Mouse (Mus musculus): Measurements from ENCODE around the gene Ablim1. TPM values are rescaled to one million over a fixed set of nuclear protein-coding genes. Genes with fewer than 3 reads are reported as not detected.

Gene Ablim1
- polyA plus RNA-seq, 1 experiment from 2014 or later = 6.1 TPM

- no peak overlapping the region for H3K4me2 ChIP-seq
- WGBS (ENCODE audit: insufficient replicate concordance) = 61% methylated on average over 9 of the region's 9 CpGs
- no peak overlapping the region for H3K4me3 ChIP-seq
- H3K4me1 ChIP-seq = peaks cover 13% of the 10 kb centered on the region; the same call in 1 of the 2 replicates
- H3K27me3 ChIP-seq (replicated peaks) = no peaks in the 10 kb centered on the region
- H3K27ac ChIP-seq = peak overlapping the region; percentile 70; the same call in 1 of the 2 replicates
- no peaks in the 10 kb centered on the region for H3K9me3 ChIP-seq (replicated peaks)
- H3K36me3 ChIP-seq = no peaks in the 10 kb centered on the region
- H3K9ac ChIP-seq = no peak overlapping the region
- ATAC-seq = no peak
These were observed 134.4 kb downstream of the Ablim1 start for GRCm38 (mm10) chr19:57180333-57180732.

DNA sequence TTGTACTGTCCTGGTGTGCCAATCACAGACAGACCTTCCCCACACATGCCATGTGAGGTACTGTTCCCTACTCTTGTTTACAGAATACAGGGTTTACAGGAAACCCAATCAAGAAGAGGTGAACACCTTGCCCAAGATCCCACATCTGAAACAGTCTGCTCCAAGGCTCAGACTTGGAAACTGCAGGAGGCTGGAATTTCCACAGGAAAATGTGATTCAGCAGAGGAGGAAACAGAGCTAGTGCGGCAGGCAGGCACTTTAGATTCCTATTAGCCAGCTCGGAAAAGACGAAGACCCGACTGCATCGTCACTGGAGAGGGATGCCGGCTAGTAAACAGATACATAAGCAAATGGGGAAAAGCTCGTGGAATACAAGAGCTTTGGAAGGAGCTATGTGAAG, 135.4 kb downstream of the Ablim1 start:
- no peak overlapping the region for H3K4me2 ChIP-seq
- H3K4me3 ChIP-seq = no peak overlapping the region
- H3K4me1 ChIP-seq = peaks cover 13% of the 10 kb centered on the region; the same call in 1 of the 2 replicates
- ATAC-seq = no peak
- no peak overlapping the region for H3K27ac ChIP-seq
- H3K9ac ChIP-seq = no peak overlapping the region
- WGBS (ENCODE audit: insufficient replicate concordance) = 70% methylated on average over 7 of the region's 7 CpGs
- H3K27me3 ChIP-seq (replicated peaks) = no peaks in the 10 kb centered on the region
- H3K9me3 ChIP-seq (replicated peaks) = no peaks in the 10 kb centered on the region
- H3K36me3 ChIP-seq = no peaks in the 10 kb centered on the region

- H3K4me1 ChIP-seq = peaks cover 13% of the 10 kb centered on the region; the same call in 1 of the 2 replicates
- no peak for ATAC-seq
These were observed 137.4 kb downstream of the Ablim1 start for GRCm38 (mm10) chr19:57177334-57177733.

GRCm38 (mm10) chr19:57175077-57175476, 139.6 kb downstream of the Ablim1 start:
- H3K4me3 ChIP-seq = no peak overlapping the region
- no peak overlapping the region for H3K9ac ChIP-seq
- no peaks in the 10 kb centered on the region for H3K36me3 ChIP-seq
- no peak overlapping the region for H3K27ac ChIP-seq
- H3K27me3 ChIP-seq (replicated peaks) = no peaks in the 10 kb centered on the region
- H3K4me1 ChIP-seq = peaks cover 3% of the 10 kb centered on the region; the same call in 1 of the 2 replicates
- no peak overlapping the region for H3K4me2 ChIP-seq
- H3K9me3 ChIP-seq (replicated peaks) = no peaks in the 10 kb centered on the region
- no peak for ATAC-seq

More at GRCm38 (mm10) chr19:57177334-57177733, 137.4 kb downstream of the Ablim1 start:
- 59% methylated on average over 6 of the region's 6 CpGs for WGBS (ENCODE audit: insufficient replicate concordance)
- Histone ChIP-seq H3K36me3 (no peaks in the 10 kb centered on the region), H3K27me3 (replicated peaks) (no peaks in the 10 kb centered on the region), H3K4me3 (no peak overlapping the region), H3K27ac (no peak overlapping the region), H3K4me2 (no peak overlapping the region), H3K9ac (no peak overlapping the region), H3K9me3 (replicated peaks) (no peaks in the 10 kb centered on the region)

GRCm38 (mm10) chr19:57174541-57174940, 140.2 kb downstream of the Ablim1 start:
- no peak for ATAC-seq
- WGBS (ENCODE audit: insufficient replicate concordance) = 65% methylated on average over 5 of the region's 5 CpGs
- Histone ChIP-seq H3K27me3 (replicated peaks) (no peaks in the 10 kb centered on the region), H3K36me3 (no peaks in the 10 kb centered on the region), H3K27ac (no peak overlapping the region), H3K9me3 (replicated peaks) (no peaks in the 10 kb centered on the region), H3K4me3 (no peak overlapping the region), H3K4me2 (no peak overlapping the region), H3K4me1 (no peaks in the 10 kb centered on the region), H3K9ac (no peak overlapping the region)

DNA sequence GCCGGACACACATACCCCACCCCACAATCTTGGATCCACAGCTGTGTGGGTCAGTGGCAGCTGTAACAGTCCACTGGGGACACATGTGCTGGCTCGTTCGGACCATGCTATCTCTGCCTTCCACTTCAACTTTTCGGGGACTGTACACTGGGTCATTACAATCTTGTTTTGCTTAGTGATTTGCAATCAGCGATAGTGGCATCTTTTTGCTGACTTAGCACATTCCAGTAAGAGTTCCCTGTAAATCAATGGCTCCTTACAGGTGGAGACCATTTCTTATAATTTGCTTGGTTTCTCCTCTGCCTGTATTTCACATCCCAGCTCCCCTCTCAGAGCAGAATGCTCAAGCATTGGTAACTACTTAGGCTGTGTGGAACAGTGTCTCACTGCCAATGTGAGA, 140.7 kb downstream of the Ablim1 start:
- Histone ChIP-seq H3K36me3 (no peaks in the 10 kb centered on the region), H3K9me3 (replicated peaks) (no peaks in the 10 kb centered on the region), H3K4me3 (no peak overlapping the region), H3K4me2 (no peak overlapping the region), H3K4me1 (no peaks in the 10 kb centered on the region), H3K27ac (no peak overlapping the region), H3K9ac (no peak overlapping the region), H3K27me3 (replicated peaks) (no peaks in the 10 kb centered on the region)
- 64% methylated on average over 5 of the region's 5 CpGs for WGBS (ENCODE audit: insufficient replicate concordance)
- ATAC-seq = no peak

DNA sequence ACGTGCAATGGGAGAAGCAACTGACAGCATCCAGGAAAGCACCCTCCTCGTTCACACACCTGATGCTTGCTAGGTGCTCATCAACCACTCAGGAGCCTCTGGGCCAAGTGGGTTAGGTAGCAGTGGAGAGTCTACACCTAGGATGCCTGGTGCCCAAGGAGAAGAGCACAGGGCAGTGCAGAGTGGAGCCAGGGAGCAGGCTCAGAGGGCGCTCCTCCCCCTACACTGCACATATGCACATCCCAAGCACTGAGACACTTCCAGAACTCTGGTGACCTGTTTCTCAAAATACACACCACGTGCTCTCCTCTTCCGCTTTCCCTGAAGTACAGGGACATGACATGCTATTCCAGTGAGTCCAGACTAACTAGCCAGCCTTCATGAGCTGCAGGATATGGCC, 142.4 kb downstream of the Ablim1 start:
- no peaks in the 10 kb centered on the region for H3K36me3 ChIP-seq
- no peak overlapping the region for H3K27ac ChIP-seq
- no peak overlapping the region for H3K4me2 ChIP-seq
- H3K9ac ChIP-seq = no peak overlapping the region
- H3K4me1 ChIP-seq = no peaks in the 10 kb centered on the region
- no peak overlapping the region for H3K4me3 ChIP-seq
- H3K9me3 ChIP-seq (replicated peaks) = no peaks in the 10 kb centered on the region
- WGBS (ENCODE audit: insufficient replicate concordance) = 64% methylated on average over 5 of the region's 5 CpGs
- no peaks in the 10 kb centered on the region for H3K27me3 ChIP-seq (replicated peaks)
- ATAC-seq = no peak

DNA sequence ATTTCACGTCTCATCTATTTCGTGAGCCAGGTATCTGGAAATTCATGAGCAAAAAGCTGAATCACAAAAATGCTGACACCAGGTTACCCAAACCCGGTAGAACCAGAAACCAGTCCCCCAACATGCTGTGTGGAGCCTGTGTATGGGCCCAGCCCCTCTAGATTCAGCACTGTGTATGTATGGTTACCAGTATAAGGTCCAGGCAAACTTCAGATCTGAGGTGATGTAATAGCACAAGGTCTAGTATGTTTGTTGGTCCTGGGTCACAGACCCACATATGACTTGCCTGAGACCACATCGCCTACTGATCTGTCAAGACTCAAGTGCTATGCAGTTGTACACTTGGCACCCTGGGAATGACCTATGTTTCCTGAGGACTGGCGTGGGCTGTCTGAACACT, 143.8 kb downstream of the Ablim1 start:
- no peaks in the 10 kb centered on the region for H3K27me3 ChIP-seq (replicated peaks)
- ATAC-seq = no peak
- no peak overlapping the region for H3K9ac ChIP-seq
- no peak overlapping the region for H3K27ac ChIP-seq
- 64% methylated on average over 5 of the region's 5 CpGs for WGBS (ENCODE audit: insufficient replicate concordance)
- no peak overlapping the region for H3K4me2 ChIP-seq
- H3K4me3 ChIP-seq = no peak overlapping the region
- no peaks in the 10 kb centered on the region for H3K36me3 ChIP-seq
- no peaks in the 10 kb centered on the region for H3K9me3 ChIP-seq (replicated peaks)
- no peaks in the 10 kb centered on the region for H3K4me1 ChIP-seq

- ATAC-seq = no peak
- no peaks in the 10 kb centered on the region for H3K4me1 ChIP-seq
These were observed 145.2 kb downstream of the Ablim1 start for GRCm38 (mm10) chr19:57169485-57169884.

DNA sequence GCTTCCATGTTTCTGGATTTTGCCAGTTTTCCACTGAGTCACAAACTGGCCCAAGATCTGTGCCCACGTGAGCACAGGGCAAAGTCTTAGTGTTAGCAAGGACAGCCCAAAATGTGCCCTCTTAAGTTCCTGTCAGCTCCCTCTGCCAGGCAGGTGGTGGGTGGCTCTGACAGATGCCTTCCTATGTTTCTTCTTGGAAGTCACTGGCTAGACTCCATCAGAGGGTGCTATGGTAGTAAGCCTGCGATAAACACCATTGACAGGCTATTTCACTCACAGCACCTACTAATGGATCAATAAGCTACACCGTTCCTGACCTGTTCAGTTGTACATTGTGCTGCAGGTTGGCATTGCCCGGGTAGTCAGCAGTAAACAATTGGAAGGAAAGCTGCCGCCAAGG, 147.0 kb downstream of the Ablim1 start:
- ATAC-seq = no peak
- H3K4me1 ChIP-seq = no peaks in the 10 kb centered on the region
- no peak overlapping the region for H3K27ac ChIP-seq
- H3K27me3 ChIP-seq (replicated peaks) = no peaks in the 10 kb centered on the region
- WGBS (ENCODE audit: insufficient replicate concordance) = 69% methylated on average over 5 of the region's 5 CpGs
- no peaks in the 10 kb centered on the region for H3K9me3 ChIP-seq (replicated peaks)
- H3K9ac ChIP-seq = no peak overlapping the region
- H3K4me3 ChIP-seq = no peak overlapping the region
- H3K36me3 ChIP-seq = no peaks in the 10 kb centered on the region
- no peak overlapping the region for H3K4me2 ChIP-seq

More at GRCm38 (mm10) chr19:57169485-57169884, 145.2 kb downstream of the Ablim1 start:
- H3K27me3 ChIP-seq (replicated peaks) = no peaks in the 10 kb centered on the region
- no peak overlapping the region for H3K9ac ChIP-seq
- H3K27ac ChIP-seq = no peak overlapping the region
- H3K9me3 ChIP-seq (replicated peaks) = no peaks in the 10 kb centered on the region
- 69% methylated on average over 2 of the region's 2 CpGs for WGBS (ENCODE audit: insufficient replicate concordance)
- no peaks in the 10 kb centered on the region for H3K36me3 ChIP-seq
- no peak overlapping the region for H3K4me2 ChIP-seq
- H3K4me3 ChIP-seq = no peak overlapping the region

DNA sequence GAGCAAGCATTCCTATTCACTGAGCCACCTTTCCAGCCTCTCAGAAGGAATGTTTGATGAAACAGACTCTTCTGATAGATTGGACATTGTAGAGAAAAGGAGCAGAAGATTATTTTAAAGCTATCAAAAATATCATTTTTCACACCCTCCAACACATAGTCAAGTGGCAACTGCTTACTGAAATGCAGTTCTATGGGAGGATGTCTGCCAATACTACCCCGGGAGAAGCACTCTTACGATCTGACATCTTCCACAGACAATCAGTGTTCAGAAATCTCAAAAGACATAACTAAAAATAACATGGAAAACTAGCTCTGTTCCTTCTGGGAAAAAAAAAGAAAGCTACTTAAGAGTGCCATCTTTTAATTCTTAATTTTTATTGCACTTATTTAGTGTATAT, 149.8 kb downstream of the Ablim1 start:
- H3K36me3 ChIP-seq = no peaks in the 10 kb centered on the region
- no peak for ATAC-seq
- WGBS (ENCODE audit: insufficient replicate concordance) = 64% methylated on average over 2 of the region's 2 CpGs
- H3K9ac ChIP-seq = no peak overlapping the region
- H3K9me3 ChIP-seq (replicated peaks) = no peaks in the 10 kb centered on the region
- no peaks in the 10 kb centered on the region for H3K27me3 ChIP-seq (replicated peaks)
- no peaks in the 10 kb centered on the region for H3K4me1 ChIP-seq
- no peak overlapping the region for H3K4me2 ChIP-seq
- H3K4me3 ChIP-seq = no peak overlapping the region
- H3K27ac ChIP-seq = no peak overlapping the region

GRCm38 (mm10) chr19:57163315-57163714, 151.4 kb downstream of the Ablim1 start:
- Histone ChIP-seq H3K9ac (no peak overlapping the region), H3K9me3 (replicated peaks) (no peaks in the 10 kb centered on the region), H3K36me3 (no peaks in the 10 kb centered on the region), H3K4me3 (no peak overlapping the region), H3K27ac (no peak overlapping the region), H3K4me2 (no peak overlapping the region), H3K4me1 (no peaks in the 10 kb centered on the region), H3K27me3 (replicated peaks) (no peaks in the 10 kb centered on the region)
- 54% methylated on average over 13 of the region's 13 CpGs for WGBS (ENCODE audit: insufficient replicate concordance)
- ATAC-seq = no peak

DNA sequence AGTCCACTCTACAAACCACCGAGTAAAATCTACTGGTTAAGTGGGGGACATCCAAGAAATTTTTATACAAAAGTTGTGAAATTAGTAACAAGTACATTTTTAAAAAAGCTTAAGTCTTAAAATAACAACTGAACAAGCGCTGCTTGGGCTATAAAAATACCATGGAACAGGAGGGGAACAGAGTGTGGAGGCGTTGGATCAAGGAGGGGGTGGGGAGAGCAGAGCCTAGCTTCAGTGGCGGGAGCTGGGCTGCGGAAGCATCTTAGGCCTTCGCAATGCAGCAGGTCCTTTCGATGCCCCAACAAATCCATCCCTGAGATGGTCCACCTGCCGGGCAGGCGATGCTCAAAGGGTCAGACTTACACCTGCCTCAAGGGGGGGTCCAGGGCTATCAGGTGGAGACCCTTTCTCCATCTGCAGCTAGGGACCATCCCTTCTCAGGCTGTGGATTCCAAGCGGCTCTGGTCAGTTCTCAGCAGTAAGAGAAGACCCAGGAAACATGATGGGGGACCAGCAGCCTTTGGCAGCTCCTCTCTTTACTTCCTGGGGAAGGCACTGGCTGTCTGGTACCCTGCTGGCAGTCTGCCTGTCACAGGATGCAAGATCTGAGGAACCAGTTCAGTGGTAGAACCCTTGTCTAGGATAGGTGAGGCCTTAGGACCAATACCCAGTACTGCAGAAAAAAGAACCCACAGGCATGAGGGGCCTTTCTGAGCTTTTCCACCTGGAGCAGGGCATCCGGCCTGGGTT, 152.6 kb downstream of the Ablim1 start:
- H3K4me3 ChIP-seq = no peak overlapping the region
- H3K36me3 ChIP-seq = no peaks in the 10 kb centered on the region
- no peak overlapping the region for H3K27ac ChIP-seq
- no peak for ATAC-seq
- no peak overlapping the region for H3K9ac ChIP-seq
- no peaks in the 10 kb centered on the region for H3K4me1 ChIP-seq
- no peaks in the 10 kb centered on the region for H3K9me3 ChIP-seq (replicated peaks)
- H3K27me3 ChIP-seq (replicated peaks) = no peaks in the 10 kb centered on the region
- WGBS (ENCODE audit: insufficient replicate concordance) = 63% methylated on average over 11 of the region's 11 CpGs
- no peak overlapping the region for H3K4me2 ChIP-seq

Measured in liver, embryonic 12.5 days (tissue).